Mouse (Mus musculus) liver, adult 2 months (tissue): ENCODE results near the gene Mknk1. TPM values are rescaled to one million over a fixed set of nuclear protein-coding genes. Genes with fewer than 3 reads are reported as not detected.

Experiments
- DNase-seq: peaks from one replicate; pipeline ENCODE4 v3.0.0-alpha.2; 2011; ENCODE audit warnings: low read depth, low spot score; ENCODE audit errors: extremely low read depth
- H3K27ac ChIP-seq: fragments of 200-500 bp; replicated peaks from 2 replicates; pipeline ENCODE4 v1.5.1; 2012; ENCODE audit warnings: low read depth, mild to moderate bottlenecking, control low read depth, inconsistent platforms, low read length; ENCODE audit not compliant: insufficient read depth
- H3K27me3 ChIP-seq: fragments of 200-500 bp; 2 replicates; pipeline ENCODE4 v1.6.1; 2012; ENCODE audit warnings: mild to moderate bottlenecking, moderate library complexity, low read length, inconsistent platforms; ENCODE audit not compliant: control insufficient read depth, insufficient read depth
- H3K36me3 ChIP-seq: fragments of 200-500 bp; 2 replicates; pipeline ENCODE4 v1.6.1; 2012; ENCODE audit warnings: low read length, inconsistent platforms; ENCODE audit not compliant: control insufficient read depth, insufficient read depth
- H3K4me1 ChIP-seq: fragments of 200-500 bp; 2 replicates; pipeline ENCODE4 v1.6.1; 2011; ENCODE audit warnings: low read length; ENCODE audit not compliant: control insufficient read depth, insufficient read depth
- H3K4me3 ChIP-seq: fragments of 200-500 bp; 2 replicates; pipeline ENCODE4 v1.5.1; 2011; ENCODE audit warnings: low read depth, mild to moderate bottlenecking, control low read depth, low read length, moderate library complexity; ENCODE audit not compliant: insufficient read depth
- H3K79me2 ChIP-seq: fragments of 200-500 bp; 2 replicates; pipeline ENCODE4 v1.6.1; 2012; ENCODE audit warnings: inconsistent platforms, mild to moderate bottlenecking, low read length, moderate library complexity; ENCODE audit not compliant: control insufficient read depth, insufficient read depth
- H3K9ac ChIP-seq: fragments of 200-500 bp; 2 replicates; pipeline ENCODE4 v1.6.1; 2012; ENCODE audit warnings: low read depth, mild to moderate bottlenecking, control low read depth, inconsistent platforms, low read length
- CTCF ChIP-seq: fragments of 200-500 bp; IDR thresholded peaks from 2 replicates; pipeline ENCODE4 v1.5.1; 2011; ENCODE audit warnings: low read depth, low read length, control low read depth
- POLR2A ChIP-seq: fragments of 200-500 bp; IDR thresholded peaks from 2 replicates; pipeline ENCODE4 v1.6.1; 2011; ENCODE audit warnings: low read length, control low read depth; ENCODE audit not compliant: insufficient read depth; ENCODE audit errors: extremely low read depth
- WGBS: fragments of 180-500 bp; shearing (Covaris S2); methylation state at CpG from one replicate; pipeline ENCODE4 v1.1.7; 2018; 5-methylcytosine and 5-hydroxymethylcytosine counted together
- polyA plus RNA-seq: library from polyadenylated mRNA; depleted of rRNA; stranded (reverse); fragments of >200 nt; gene quantifications from 2 replicates; pipeline ENCODE4 v1.2.3, GENCODE M21; 2012; rRNA removed
- total RNA-seq: library from RNA; depleted of rRNA; stranded (reverse); fragments of >200 nt; gene quantifications from 2 replicates; pipeline ENCODE4 v1.2.3, GENCODE M21; 2014; rRNA removed

Mknk1 gene
- total and polyA plus RNA-seq, 2 experiments: 14.0 to 22.7 TPM

DNA sequence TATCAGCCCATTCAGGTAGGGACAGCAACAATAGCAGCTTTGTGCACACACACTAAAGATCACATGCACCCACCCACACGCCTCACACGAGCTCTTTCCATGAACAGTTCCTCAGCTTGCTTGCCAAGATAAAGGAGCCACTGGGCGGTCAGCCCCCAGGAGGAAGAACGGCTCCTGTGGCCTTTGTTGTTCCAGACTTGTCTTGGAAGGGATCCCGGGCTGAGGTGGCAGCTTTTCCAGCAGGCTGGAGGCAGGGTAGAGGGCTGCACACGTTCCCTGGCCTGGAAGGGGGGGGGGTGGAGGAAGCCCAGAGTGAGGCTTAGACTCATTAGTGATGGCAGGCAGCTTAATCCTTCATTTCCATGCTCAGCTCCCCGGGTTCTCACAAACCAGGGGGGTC, 69.6 kb downstream of the Mknk1 start:
- Histone ChIP-seq H3K27ac (no peak overlapping the region), H3K79me2 (no peaks in the 10 kb centered on the region), H3K27me3 (no peaks in the 10 kb centered on the region), H3K4me1 (peaks cover 9% of the 10 kb centered on the region; the same call in 1 of the 2 replicates), H3K4me3 (no peak overlapping the region), H3K36me3 (no peaks in the 10 kb centered on the region), H3K9ac (no peak overlapping the region)
- no peak for TF ChIP-seq POLR2A
- TF ChIP-seq CTCF: no peak
- WGBS: 26% methylated on average over 7 of the region's 7 CpGs
- DNase-seq: peak; percentile 56

DNA sequence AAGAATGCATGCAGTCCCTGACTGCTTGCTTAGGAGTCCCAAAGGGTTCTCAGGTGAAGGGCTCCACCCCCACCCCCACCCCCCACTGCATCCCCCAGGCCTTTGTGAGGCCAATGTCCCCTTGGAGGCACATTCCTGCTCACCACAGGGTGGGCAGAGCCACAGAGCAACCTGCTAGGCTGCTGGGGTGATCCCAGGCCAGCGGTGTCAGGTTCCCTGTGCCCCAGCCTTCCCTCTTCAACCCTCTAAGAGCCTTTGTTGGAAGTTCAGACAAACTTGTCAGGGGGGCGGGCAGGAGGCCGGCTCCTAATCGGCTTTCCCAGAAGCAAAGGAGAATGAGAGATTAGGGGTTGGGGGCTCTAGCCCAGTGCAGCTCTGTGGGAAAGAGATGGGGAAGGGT, 72.6 kb downstream of the Mknk1 start:
- no peak overlapping the region for H3K27ac ChIP-seq
- TF ChIP-seq CTCF: no peak
- TF ChIP-seq POLR2A: no peak
- H3K36me3 ChIP-seq: no peaks in the 10 kb centered on the region
- peaks cover 9% of the 10 kb centered on the region; the same call in 1 of the 2 replicates for H3K4me1 ChIP-seq
- H3K27me3 ChIP-seq: no peaks in the 10 kb centered on the region
- DNase-seq: no peak
- no peak overlapping the region for H3K9ac ChIP-seq
- no peaks in the 10 kb centered on the region for H3K79me2 ChIP-seq
- no peak overlapping the region for H3K4me3 ChIP-seq
- WGBS: 32% methylated on average over 4 of the region's 4 CpGs

DNA sequence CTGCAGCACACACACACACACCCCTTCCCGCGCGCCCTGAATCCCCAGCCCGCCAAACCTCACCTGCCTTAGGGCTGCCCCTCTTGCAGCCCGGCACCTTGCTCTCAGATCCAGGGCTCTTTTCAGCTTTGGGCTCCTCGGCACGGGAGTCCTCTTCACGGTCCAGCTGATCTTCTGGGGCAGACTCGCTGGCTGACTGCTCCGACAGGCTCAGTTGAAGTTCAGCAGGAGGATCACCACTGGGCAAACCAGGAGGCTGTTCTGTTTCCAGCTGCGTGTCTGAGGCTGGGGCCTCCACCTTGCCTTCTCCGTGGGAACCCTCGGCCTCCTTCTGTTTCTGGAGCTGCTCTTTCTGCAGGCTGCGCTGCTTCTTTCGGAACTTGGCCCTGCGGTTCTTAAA, 80.9 kb downstream of the Mknk1 start:
- H3K79me2 ChIP-seq: no peaks in the 10 kb centered on the region
- no peak overlapping the region for H3K9ac ChIP-seq
- no peaks in the 10 kb centered on the region for H3K4me1 ChIP-seq
- 87% methylated on average over 16 of the region's 16 CpGs for WGBS
- peaks cover 4% of the 10 kb centered on the region; the same call in 1 of the 2 replicates for H3K27me3 ChIP-seq
- no peak for DNase-seq
- H3K4me3 ChIP-seq: no peak overlapping the region
- no peak for TF ChIP-seq POLR2A
- no peak for TF ChIP-seq CTCF
- H3K36me3 ChIP-seq: no peaks in the 10 kb centered on the region
- no peak overlapping the region for H3K27ac ChIP-seq

DNA sequence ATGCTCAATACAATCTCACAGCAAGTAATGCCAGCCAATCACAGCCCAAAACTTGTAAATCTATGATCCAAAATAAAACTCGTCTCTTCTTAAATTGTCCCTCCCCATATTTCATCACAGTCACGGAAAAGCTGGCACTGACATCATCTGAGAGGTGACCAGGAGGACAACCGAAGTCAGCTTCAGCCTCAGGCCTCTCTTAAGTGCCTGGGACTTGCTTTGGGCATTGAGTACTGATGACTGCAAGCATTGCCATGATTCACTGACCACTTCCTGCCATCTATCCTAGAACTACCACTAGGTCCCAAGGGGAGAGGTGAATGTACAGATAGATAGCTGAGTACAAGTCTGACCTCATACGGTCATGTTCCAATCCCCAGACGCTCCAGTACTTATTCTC, 83.7 kb downstream of the Mknk1 start:
- no peak overlapping the region for H3K9ac ChIP-seq
- H3K79me2 ChIP-seq: no peaks in the 10 kb centered on the region
- no peak for TF ChIP-seq POLR2A
- no peak for TF ChIP-seq CTCF
- H3K4me1 ChIP-seq: no peaks in the 10 kb centered on the region
- H3K4me3 ChIP-seq: no peak overlapping the region
- 86% methylated on average over 5 of the region's 5 CpGs for WGBS
- H3K27ac ChIP-seq: no peak overlapping the region
- no peak for DNase-seq
- peaks cover 4% of the 10 kb centered on the region; the same call in 1 of the 2 replicates for H3K27me3 ChIP-seq
- no peaks in the 10 kb centered on the region for H3K36me3 ChIP-seq

DNA sequence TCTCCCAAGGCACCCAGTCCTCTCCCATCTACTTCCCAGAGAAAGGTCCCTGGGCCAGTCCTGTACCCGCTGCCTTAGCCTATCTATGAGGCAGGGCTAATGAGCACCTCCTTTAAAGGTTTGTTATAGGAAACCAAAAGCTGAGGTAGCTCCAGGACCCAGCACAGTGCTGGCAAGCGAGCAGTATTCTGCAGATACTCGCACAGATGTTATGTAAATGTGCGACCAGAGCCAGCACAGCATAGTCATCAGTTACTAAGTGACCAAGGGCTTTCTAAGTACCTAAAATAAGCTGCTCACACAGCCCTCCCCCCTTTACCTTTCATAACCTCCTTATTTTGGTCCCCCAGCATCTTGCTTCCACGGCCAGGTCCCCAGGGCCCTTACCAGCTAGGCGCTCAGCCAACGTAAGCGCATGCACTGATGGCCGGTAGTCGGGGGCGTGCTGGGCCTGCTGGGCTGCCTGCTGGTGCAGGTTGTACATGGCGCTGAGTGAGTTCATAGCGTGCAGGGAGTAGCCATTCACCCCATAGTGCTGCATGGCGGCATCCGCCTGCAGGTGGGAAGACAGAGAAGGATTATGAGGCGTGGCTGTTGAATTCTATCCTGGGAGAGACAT, 84.4 kb downstream of the Mknk1 start:
- WGBS: 78% methylated on average over 16 of the region's 16 CpGs
- Histone ChIP-seq H3K4me3 (no peak overlapping the region), H3K9ac (no peak overlapping the region), H3K4me1 (no peaks in the 10 kb centered on the region), H3K27ac (no peak overlapping the region), H3K36me3 (no peaks in the 10 kb centered on the region), H3K79me2 (no peaks in the 10 kb centered on the region), H3K27me3 (no peaks in the 10 kb centered on the region)
- no peak for TF ChIP-seq CTCF
- TF ChIP-seq POLR2A: no peak
- DNase-seq: no peak

DNA sequence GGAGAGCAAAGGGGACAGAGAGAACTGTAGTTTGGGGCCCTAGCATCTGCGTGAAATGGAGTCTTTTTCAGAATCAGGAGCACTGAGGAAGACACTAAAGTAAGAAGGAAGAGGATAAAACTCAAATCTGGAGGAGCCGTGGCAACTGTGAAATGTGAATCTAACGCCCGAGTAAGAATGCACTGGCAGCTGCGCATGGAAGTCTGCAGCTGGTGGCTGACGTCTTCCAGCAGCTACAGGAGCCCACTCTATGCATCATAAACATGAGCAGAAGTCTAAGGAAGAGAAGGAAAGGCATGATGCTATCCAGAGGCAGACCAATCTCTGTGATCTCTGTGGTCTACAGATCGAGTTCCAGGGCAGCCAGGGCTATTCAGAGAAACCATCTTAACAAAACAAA, 88.6 kb downstream of the Mknk1 start:
- Histone ChIP-seq H3K9ac (no peak overlapping the region), H3K79me2 (no peaks in the 10 kb centered on the region), H3K4me3 (no peak overlapping the region), H3K27ac (no peak overlapping the region), H3K27me3 (no peaks in the 10 kb centered on the region), H3K4me1 (no peaks in the 10 kb centered on the region), H3K36me3 (no peaks in the 10 kb centered on the region)
- WGBS: 64% methylated on average over 7 of the region's 7 CpGs
- TF ChIP-seq POLR2A (no peak), CTCF (no peak)
- DNase-seq: no peak

Other genes starting within 250 kb of the Mknk1 start
- 19.5 and 23.2 TPM in 2 replicates for gene Cyp4a32, start 238.2 kb upstream of the Mknk1 start, total RNA-seq
- gene Cyp4a32, start 238.2 kb upstream of the Mknk1 start, polyA plus RNA-seq: 8.4 and 12.2 TPM in 2 replicates
- 34.9 and 38.7 TPM in 2 replicates for gene Cyp4b1, start 191.5 kb upstream of the Mknk1 start, total RNA-seq
- 17.5 and 24.3 TPM in 2 replicates for gene Cyp4b1, start 191.5 kb upstream of the Mknk1 start, polyA plus RNA-seq
- 10.7 TPM in 2 replicates for gene Efcab14, start 101.5 kb upstream of the Mknk1 start, total RNA-seq
- gene Efcab14, start 101.5 kb upstream of the Mknk1 start, polyA plus RNA-seq: 8.0 and 9.7 TPM in 2 replicates
- not detected in 2 replicates for gene Tex38, start 58.2 kb upstream of the Mknk1 start, total RNA-seq
- 0.23 TPM in 1 of 2 replicates, not detected in the other for gene Tex38, start 58.2 kb upstream of the Mknk1 start, polyA plus RNA-seq
- gene Atpaf1, start 54.4 kb upstream of the Mknk1 start, total RNA-seq: 13.4 and 16.5 TPM in 2 replicates
- gene Atpaf1, start 54.4 kb upstream of the Mknk1 start, polyA plus RNA-seq: 23.4 and 25.4 TPM in 2 replicates
- 8.4 and 12.5 TPM in 2 replicates for gene Mob3c, start 11.1 kb upstream of the Mknk1 start, total RNA-seq
- 22.6 and 24.4 TPM in 2 replicates for gene Mob3c, start 11.1 kb upstream of the Mknk1 start, polyA plus RNA-seq
- not detected in 2 replicates for gene Kncn, start 45.2 kb downstream of the Mknk1 start, total RNA-seq
- not detected in 2 replicates for gene Kncn, start 45.2 kb downstream of the Mknk1 start, polyA plus RNA-seq
- gene 6430628N08Rik, start 51.5 kb downstream of the Mknk1 start, total RNA-seq: not detected in 2 replicates
- not detected in 2 replicates for gene 6430628N08Rik, start 51.5 kb downstream of the Mknk1 start, polyA plus RNA-seq
- gene Dmbx1, start 100.7 kb downstream of the Mknk1 start, total RNA-seq: not detected in 2 replicates
- gene Dmbx1, start 100.7 kb downstream of the Mknk1 start, polyA plus RNA-seq: not detected in 2 replicates
- gene Faah, start 178.7 kb downstream of the Mknk1 start, total RNA-seq: 55.9 and 71.4 TPM in 2 replicates
- gene Faah, start 178.7 kb downstream of the Mknk1 start, polyA plus RNA-seq: 120 and 125 TPM in 2 replicates
- 14.5 and 15.0 TPM in 2 replicates for gene Nsun4, start 214.7 kb downstream of the Mknk1 start, total RNA-seq
- 8.9 and 11.8 TPM in 2 replicates for gene Nsun4, start 214.7 kb downstream of the Mknk1 start, polyA plus RNA-seq
- gene Uqcrh, start 235.9 kb downstream of the Mknk1 start, total RNA-seq: 528 and 609 TPM in 2 replicates
- gene Uqcrh, start 235.9 kb downstream of the Mknk1 start, polyA plus RNA-seq: 158 and 193 TPM in 2 replicates
- gene Lrrc41, start 236.1 kb downstream of the Mknk1 start, total RNA-seq: 18.5 and 25.2 TPM in 2 replicates
- 36.5 and 45.8 TPM in 2 replicates for gene Lrrc41, start 236.1 kb downstream of the Mknk1 start, polyA plus RNA-seq